Mouse (Mus musculus) small intestine, adult 2 months (tissue): ENCODE data around the gene Mfsd6.

Experiments
- CTCF ChIP-seq: fragments of 200-500 bp; IDR thresholded peaks from 2 replicates; pipeline ENCODE4 v1.5.1; 2012; ENCODE audit warnings: low read depth, mild to moderate bottlenecking, control low read depth, inconsistent platforms, low read length, moderate library complexity, mixed read lengths; ENCODE audit not compliant: insufficient replicate concordance, insufficient read length; ENCODE audit errors: extremely low read depth
- POLR2A ChIP-seq: fragments of 200-500 bp; IDR thresholded peaks from 2 replicates; pipeline ENCODE4 v1.6.1; 2012; ENCODE audit warnings: low read depth, mild to moderate bottlenecking, control low read depth, inconsistent platforms, low read length, moderate library complexity

GRCm38 (mm10) chr1:52634251-52634650 lies 93.0 kb downstream of the Mfsd6 start:
- TF ChIP-seq POLR2A (no peak), CTCF (no peak)
